Mouse (Mus musculus) myocyte (in vitro differentiated cells): ENCODE measurements around the gene Prim1. TPM values are rescaled to one million over a fixed set of nuclear protein-coding genes. Genes with fewer than 3 reads are reported as not detected.
A peak's percentile ranks its signal among the peaks of the same experiment; 100 is the strongest.

ENCODE experiments used
- H3K27me3 ChIP-seq: one replicate; pipeline ENCODE4 v1.6.1; 2011; ENCODE audit not compliant: control insufficient read depth, insufficient read depth, insufficient read length
- H3K36me3 ChIP-seq: one replicate; pipeline ENCODE4 v1.6.1; 2011; ENCODE audit not compliant: control insufficient read depth, insufficient read depth
- H3K4me2 ChIP-seq: one replicate; pipeline ENCODE4 v1.6.1; 2011; ENCODE audit warnings: low read depth, control low read depth
- H3K4me3 ChIP-seq: one replicate; pipeline ENCODE4 v1.5.1; 2011; ENCODE audit warnings: mild to moderate bottlenecking, control low read depth, moderate library complexity
- H3K79me2 ChIP-seq: one replicate; pipeline ENCODE4 v1.6.1; 2011; ENCODE audit not compliant: control insufficient read depth, insufficient read depth
- H3ac ChIP-seq: one replicate; pipeline ENCODE4 v1.6.1; 2011; ENCODE audit not compliant: control insufficient read depth, insufficient read length
- CEBPB ChIP-seq: IDR thresholded peaks from 2 replicates; pipeline ENCODE4 v1.6.1; 2011; ENCODE audit warnings: mild to moderate bottlenecking, moderate library complexity; ENCODE audit not compliant: poor library complexity, insufficient read depth, severe bottlenecking
- E2F4 ChIP-seq: IDR thresholded peaks from one replicate; pipeline ENCODE4 v1.6.1; 2011; ENCODE audit warnings: mild to moderate bottlenecking, control low read depth, moderate library complexity; ENCODE audit not compliant: insufficient read depth
- MAX ChIP-seq: IDR thresholded peaks from one replicate; pipeline ENCODE4 v1.6.1; 2011; ENCODE audit warnings: low read depth, mild to moderate bottlenecking, control low read depth
- MYOD1 ChIP-seq, 3 experiments: IDR thresholded peaks; one replicate each; pipeline ENCODE4 v1.6.1; 2011; ENCODE audit warnings: control low read depth in 2 of 3, low read depth in 2 of 3, mild to moderate bottlenecking in 2 of 3, moderate library complexity in 1 of 3; ENCODE audit not compliant: insufficient read length in 2 of 3, control insufficient read depth in 1 of 3
- MYOG ChIP-seq, 3 experiments: IDR thresholded peaks; one replicate each; pipeline ENCODE4 v1.6.1; 2011; ENCODE audit warnings: control low read depth in 2 of 3, low read depth in 2 of 3, mild to moderate bottlenecking in 2 of 3; ENCODE audit not compliant: insufficient read length in 2 of 3, control insufficient read depth in 1 of 3, insufficient read depth in 1 of 3
- POLR2A ChIP-seq: IDR thresholded peaks from one replicate; pipeline ENCODE4 v1.6.1; 2011; ENCODE audit warnings: low read depth, mild to moderate bottlenecking, control low read depth, moderate library complexity; ENCODE audit not compliant: insufficient read length
- POLR2AphosphoS2 ChIP-seq: IDR thresholded peaks from one replicate; pipeline ENCODE4 v1.6.1; 2011; ENCODE audit warnings: low read depth, control low read depth; ENCODE audit not compliant: insufficient read length
- REST ChIP-seq: IDR thresholded peaks from one replicate; pipeline ENCODE4 v1.6.1; 2011; ENCODE audit warnings: mild to moderate bottlenecking, control low read depth, moderate library complexity; ENCODE audit not compliant: insufficient read depth, insufficient read length
- SRF ChIP-seq: IDR thresholded peaks from one replicate; pipeline ENCODE4 v1.6.1; 2011; ENCODE audit warnings: low read depth; ENCODE audit not compliant: control insufficient read depth, insufficient read length
- TCF12 ChIP-seq: IDR thresholded peaks from one replicate; pipeline ENCODE4 v1.6.1; 2011; ENCODE audit warnings: mild to moderate bottlenecking, control low read depth; ENCODE audit not compliant: poor library complexity, insufficient read depth, severe bottlenecking
- TCF3 ChIP-seq: IDR thresholded peaks from one replicate; pipeline ENCODE4 v1.6.1; 2011; ENCODE audit warnings: low read depth, control low read depth; ENCODE audit not compliant: insufficient read length
- USF1 ChIP-seq: IDR thresholded peaks from one replicate; pipeline ENCODE4 v1.6.1; 2011; ENCODE audit warnings: low read depth, mild to moderate bottlenecking, control low read depth, moderate library complexity
- polyA plus RNA-seq: library from polyadenylated mRNA; unstranded; fragments of >200 nt; fragmentation: generic; extraction: Trizol; gene quantifications from one replicate; pipeline ENCODE4 v1.2.1, GENCODE M21; 2012; ENCODE audit warnings: missing spikeins

Prim1 gene
- polyA plus RNA-seq, 1 experiment = 9.1 TPM

GRCm38 (mm10) chr10:128058601-128059151 is 43.7 kb downstream of the Prim1 start, which contains the start of gene Ptges3:
TSS of gene Ptges3 (plus strand) at chr10:128058954.
- Histone ChIP-seq H3K27me3 (no peaks in the 10 kb centered on the region), H3K36me3 (no peaks in the 10 kb centered on the region), H3K4me2 (peak within 1 kb of the TSS; percentile 94), H3K79me2 (peaks cover 45% of the 10 kb centered on the region), H3ac (peak within 1 kb of the TSS; percentile 60), H3K4me3 (peak within 1 kb of the TSS; percentile 83)
- TF ChIP-seq MAX (no peak), E2F4 (peak; percentile 36), TCF3 (no peak), CEBPB (no peak), MYOG (IDR thresholded peaks at IDR 0.05; ENCODE audit: control insufficient read depth in 1 of 3, insufficient read depth in 1 of 3, insufficient read length in 2 of 3, low read depth in 2 of 3) (no peak), TCF12 (no peak), USF1 (no peak), POLR2A (peak; percentile 91), REST (peak; percentile 24), POLR2AphosphoS2 (no peak), SRF (peak; percentile 4), MYOD1 (IDR thresholded peaks at IDR 0.05; ENCODE audit: control insufficient read depth in 1 of 3, insufficient read length in 2 of 3, low read depth in 2 of 3) (no peak)

GRCm38 (mm10) chr10:128059207-128059981 is 44.4 kb downstream of the Prim1 start:
- no peaks in the 10 kb centered on the region for H3K27me3 ChIP-seq
- peak overlapping the region; percentile 93 for H3K4me2 ChIP-seq
- H3ac ChIP-seq = peak overlapping the region; percentile 60
- no peaks in the 10 kb centered on the region for H3K36me3 ChIP-seq
- TF ChIP-seq POLR2AphosphoS2 (peak; percentile 24), SRF (no peak), POLR2A (peak; percentile 55)
- H3K4me3 ChIP-seq = peak overlapping the region; percentile 83
- H3K79me2 ChIP-seq = peaks cover 52% of the 10 kb centered on the region

- TF ChIP-seq MYOG (IDR thresholded peaks at IDR 0.05; ENCODE audit: control insufficient read depth in 1 of 3, insufficient read depth in 1 of 3, insufficient read length in 2 of 3, low read depth in 2 of 3) (no peak), SRF (no peak), CEBPB (no peak), REST (no peak), POLR2A (no peak), TCF3 (no peak), POLR2AphosphoS2 (no peak), MYOD1 (IDR thresholded peaks at IDR 0.05; ENCODE audit: control insufficient read depth in 1 of 3, insufficient read length in 2 of 3, low read depth in 2 of 3) (no peak), USF1 (no peak), E2F4 (no peak), TCF12 (no peak), MAX (no peak)
- Histone ChIP-seq H3ac (no peak overlapping the region), H3K4me2 (peak overlapping the region; percentile 93), H3K27me3 (no peaks in the 10 kb centered on the region), H3K36me3 (no peaks in the 10 kb centered on the region), H3K4me3 (peak overlapping the region; percentile 83), H3K79me2 (peaks cover 69% of the 10 kb centered on the region)
These were observed 46.1 kb downstream of the Prim1 start for GRCm38 (mm10) chr10:128061109-128061508.

DNA sequence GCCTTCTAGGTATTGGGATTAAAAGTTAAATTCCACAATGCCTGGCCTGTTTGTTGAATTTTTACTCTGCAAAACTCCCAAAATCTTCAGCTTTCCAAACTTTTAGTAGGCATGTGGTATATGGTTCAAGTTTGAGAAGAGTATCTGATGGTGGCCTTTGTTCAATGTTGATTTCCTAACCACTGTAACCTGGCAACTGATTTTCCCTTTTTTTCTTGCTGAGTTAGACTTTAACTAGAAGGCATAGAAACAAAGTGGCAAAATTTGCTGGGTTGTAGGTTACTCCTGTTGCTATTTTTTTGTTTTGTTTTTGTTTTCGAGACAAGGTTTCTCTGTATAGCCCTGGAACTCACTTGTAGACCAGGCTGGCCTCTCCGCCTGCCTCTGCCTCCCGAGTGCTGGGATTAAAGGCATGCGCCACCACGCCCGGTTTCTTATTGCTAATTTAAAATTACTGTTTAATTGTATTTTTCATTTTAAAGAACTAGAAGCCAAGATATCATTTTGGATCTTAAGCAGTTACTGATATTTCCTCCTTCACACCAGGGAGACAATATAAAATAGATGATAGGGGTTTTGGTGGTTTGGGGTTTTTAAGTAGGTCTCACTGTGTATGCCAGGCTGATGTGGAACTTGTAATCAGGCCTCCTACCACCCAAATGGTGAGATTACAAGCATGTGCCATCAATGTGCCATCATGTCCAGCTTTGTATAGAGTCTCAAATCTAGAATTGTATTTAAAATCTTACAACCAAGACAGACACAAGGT is 47.4 kb downstream of the Prim1 start:
- H3K4me3 ChIP-seq = no peak overlapping the region
- TF ChIP-seq SRF = no peak
- no peak for TF ChIP-seq TCF12
- no peak for TF ChIP-seq MAX
- TF ChIP-seq POLR2AphosphoS2 = no peak
- TF ChIP-seq CEBPB = no peak
- no peak for TF ChIP-seq TCF3
- TF ChIP-seq POLR2A = no peak
- no peak for TF ChIP-seq E2F4
- TF ChIP-seq MYOD1 (IDR thresholded peaks at IDR 0.05; ENCODE audit: control insufficient read depth in 1 of 3, insufficient read length in 2 of 3, low read depth in 2 of 3) = no peak
- H3K4me2 ChIP-seq = no peak overlapping the region
- H3K36me3 ChIP-seq = no peaks in the 10 kb centered on the region
- no peaks in the 10 kb centered on the region for H3K27me3 ChIP-seq
- peaks cover 82% of the 10 kb centered on the region for H3K79me2 ChIP-seq
- H3ac ChIP-seq = no peak overlapping the region
